Mouse (Mus musculus): ENCODE results near the gene Slc25a33.
A peak's percentile ranks its signal among the peaks of the same experiment; 100 is the strongest.

Gene Slc25a33

DNA sequence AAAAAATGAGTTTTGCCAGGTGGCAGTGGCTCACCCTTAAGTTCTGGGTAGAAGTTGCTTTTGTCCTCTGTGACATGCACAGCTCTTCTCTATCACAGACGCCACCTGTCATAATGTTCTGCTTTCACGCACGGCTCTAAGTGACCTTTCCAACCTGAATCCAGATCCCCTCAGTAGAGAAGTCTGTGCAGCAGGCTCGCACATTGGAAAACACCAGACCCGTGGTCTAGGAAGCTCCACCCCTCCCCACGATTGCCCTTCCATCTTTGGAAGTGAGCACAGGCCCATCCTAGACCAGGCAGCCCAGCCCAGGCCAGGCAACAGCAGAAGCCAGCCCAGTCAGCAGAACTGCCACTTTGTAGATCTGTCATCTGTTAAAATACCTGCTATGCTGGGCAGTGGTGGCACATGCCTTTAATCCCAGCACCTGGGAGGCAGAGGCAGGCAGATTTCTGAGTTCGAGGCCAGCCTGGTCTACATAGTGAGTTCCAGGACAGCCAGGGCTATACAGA lies 20.9 kb upstream of the Slc25a33 start:
- no peak for DNase-seq (ENCODE audit: low read depth, low spot score)

- no peak for DNase-seq (ENCODE audit: low read depth, low spot score)
These were observed 19.9 kb upstream of the Slc25a33 start for GRCm38 (mm10) chr4:149794010-149794338.

- no peak for DNase-seq (ENCODE audit: low read depth, low spot score)
These were observed 19.3 kb upstream of the Slc25a33 start for GRCm38 (mm10) chr4:149793156-149794009.

GRCm38 (mm10) chr4:149792159-149792800 lies 18.2 kb upstream of the Slc25a33 start:
- DNase-seq (ENCODE audit: low read depth, low spot score), result no peak

DNA sequence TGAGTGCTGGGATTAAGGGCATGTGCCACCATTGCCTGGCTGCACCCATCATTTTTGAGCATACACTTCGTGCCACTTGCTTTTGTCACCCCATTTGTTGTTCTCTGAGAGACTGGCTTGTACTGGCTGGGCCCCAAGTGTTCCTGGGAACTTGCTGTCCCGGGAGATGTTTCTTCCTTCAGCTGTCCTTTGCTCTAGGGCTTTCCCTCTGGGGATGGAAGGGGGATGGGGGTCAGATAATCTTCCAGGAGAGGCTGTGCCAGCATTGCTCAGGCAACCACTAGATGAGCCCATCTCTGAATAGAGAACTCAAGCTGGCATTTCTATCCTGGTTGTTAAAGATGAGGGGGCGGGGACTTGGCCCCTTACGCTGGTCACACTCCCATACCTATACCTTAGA lies 17.4 kb upstream of the Slc25a33 start:
- DNase-seq (ENCODE audit: low read depth, low spot score), result no peak

GRCm38 (mm10) chr4:149790969-149791368 lies 16.9 kb upstream of the Slc25a33 start:
- DNase-seq (ENCODE audit: low read depth, low spot score), result no peak

DNA sequence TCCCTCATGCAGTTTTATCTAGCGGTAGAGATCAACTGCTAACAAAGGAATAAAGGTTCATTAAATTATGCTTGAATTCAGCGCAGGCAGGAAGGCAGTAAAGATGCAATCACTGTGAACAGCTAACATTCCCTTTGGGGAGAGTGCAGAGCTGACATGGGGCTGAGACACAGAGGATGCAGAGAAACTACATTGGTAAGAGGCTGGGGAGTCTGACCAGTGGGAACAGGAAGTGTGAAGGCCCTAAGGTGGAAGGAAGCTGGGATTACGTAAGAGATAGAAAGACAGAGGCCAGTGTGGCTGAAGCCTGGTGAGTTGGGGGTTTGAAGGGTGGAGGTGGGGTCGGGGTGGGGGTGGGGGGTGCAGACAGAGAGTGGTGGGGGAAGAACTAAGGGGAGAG lies 16.5 kb upstream of the Slc25a33 start:
- DNase-seq (ENCODE audit: low read depth, low spot score), result no peak

DNA sequence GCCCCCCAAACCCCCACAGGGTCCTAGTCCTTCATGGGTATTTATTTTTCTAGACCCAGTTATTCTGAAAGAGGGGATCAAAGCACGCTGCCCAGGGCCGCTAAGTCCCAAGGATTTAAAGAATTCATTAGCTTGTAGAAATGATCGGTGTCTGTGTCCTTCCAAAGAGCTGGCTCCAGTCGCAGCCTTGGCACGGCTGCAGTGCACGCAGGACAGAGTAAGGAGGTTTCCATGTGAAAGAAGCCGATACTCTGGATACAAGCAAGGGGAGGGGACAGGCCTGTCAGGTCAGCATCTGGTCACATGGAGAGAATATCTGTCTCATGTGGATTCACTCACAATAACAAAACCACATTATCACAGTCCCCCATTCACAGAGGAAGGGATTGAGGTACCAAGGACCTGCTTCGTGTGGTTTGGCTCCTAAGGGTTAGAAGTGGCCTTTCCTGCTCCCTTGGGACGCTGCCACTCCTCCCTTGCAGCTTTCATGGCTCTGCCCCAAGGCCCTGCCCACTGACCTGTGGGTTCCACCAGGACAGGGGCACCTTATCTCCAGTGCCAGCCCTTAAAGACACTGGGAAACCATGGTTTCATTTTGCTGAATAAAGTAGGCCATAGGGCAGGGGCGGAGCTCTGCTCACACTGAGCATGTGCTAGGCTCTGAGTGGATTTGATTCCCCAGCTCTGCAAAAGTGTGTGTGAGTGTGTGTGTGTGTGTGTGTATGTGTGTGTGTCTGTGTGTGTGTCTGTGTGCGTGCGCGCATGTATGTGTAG lies 15.5 kb upstream of the Slc25a33 start:
- DNase-seq (ENCODE audit: low read depth, low spot score), result no peak

DNA sequence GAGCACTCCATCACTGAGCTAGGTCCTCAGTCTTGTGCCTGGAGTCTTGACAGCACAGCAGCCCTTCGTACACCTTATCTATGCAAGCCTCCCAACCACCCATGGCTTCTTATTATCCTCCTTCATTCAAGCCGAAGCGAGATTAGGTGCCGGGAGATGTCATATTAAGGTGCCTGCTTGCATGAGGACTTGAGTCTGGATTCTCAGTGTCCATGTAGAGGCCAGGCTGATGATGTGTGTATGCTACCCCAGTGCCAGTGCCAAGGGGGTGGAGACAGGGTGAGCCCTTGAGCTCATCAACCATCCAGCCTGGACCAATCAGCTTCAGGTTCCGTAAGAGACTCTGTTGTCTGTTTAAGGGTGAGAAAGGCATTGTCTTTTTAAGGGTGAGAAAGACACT lies 10.8 kb upstream of the Slc25a33 start:
- no peak for DNase-seq (ENCODE audit: low read depth, low spot score)

GRCm38 (mm10) chr4:149784371-149784770 lies 10.3 kb upstream of the Slc25a33 start:
- DNase-seq (ENCODE audit: low read depth, low spot score), result no peak

DNA sequence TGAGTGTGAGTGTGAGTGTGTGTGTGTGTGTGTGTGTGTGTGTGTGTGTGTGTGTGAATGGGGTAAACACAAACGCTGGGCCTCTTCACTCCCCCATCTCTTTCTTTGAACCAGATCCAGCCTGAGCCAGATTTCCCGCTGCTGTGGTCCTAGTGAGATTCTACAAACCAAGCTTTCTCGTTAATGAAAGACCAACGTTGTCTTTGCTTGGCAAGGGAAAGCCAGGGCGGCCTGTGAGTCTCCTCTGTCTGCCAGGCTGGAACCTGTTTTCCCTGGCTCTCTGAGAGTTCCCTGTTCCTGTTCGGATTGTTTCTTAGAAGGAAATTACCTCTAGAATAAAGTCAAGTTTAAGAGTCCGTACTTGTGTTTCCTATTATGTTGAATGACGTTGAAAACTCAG lies 8.9 kb upstream of the Slc25a33 start:
- no peak for DNase-seq (ENCODE audit: low read depth, low spot score)

GRCm38 (mm10) chr4:149780565-149781356 lies 6.7 kb upstream of the Slc25a33 start:
- DNase-seq (ENCODE audit: low read depth, low spot score), result peak; percentile 39

DNA sequence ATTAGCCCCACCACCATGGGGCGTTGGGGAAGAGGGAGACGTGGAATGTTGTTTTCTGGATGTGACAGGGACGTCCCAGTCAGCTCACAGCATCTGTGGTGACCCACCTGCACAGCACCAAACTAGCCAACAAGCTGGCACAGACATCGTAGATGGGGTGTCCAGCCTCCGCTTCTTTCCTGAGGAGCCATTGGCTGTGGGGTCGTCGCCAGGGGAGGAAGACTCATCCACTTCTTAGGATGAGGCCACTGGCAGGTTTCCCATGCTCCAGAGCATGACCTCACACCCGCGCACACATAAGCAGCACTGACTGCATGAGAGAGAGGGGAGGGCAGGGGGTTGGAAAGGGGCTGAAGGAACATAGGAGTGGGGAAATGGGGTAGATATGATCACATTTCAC lies 5.9 kb upstream of the Slc25a33 start:
- DNase-seq (ENCODE audit: low read depth, low spot score), result no peak

DNA sequence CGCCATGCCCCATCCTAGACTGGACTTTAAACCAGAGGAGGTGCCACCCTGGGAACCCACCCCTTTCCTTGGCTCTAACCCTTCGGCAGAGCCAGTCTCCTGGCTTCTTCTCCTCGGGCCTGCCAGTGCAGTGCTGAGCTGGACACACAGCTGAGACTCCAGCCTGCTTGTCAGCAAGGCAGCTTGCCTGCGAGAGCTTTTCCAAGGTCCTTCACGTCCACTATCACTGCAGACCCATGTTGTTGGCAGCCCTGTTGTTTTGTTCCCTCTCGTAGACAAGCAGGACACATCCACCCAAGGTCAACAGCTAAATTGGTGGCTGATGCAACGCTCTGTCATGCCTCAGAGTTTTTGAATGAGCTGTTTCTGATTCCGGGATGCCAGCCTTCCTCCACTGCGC lies 3.0 kb upstream of the Slc25a33 start:
- no peak for DNase-seq (ENCODE audit: low read depth, low spot score)

DNA sequence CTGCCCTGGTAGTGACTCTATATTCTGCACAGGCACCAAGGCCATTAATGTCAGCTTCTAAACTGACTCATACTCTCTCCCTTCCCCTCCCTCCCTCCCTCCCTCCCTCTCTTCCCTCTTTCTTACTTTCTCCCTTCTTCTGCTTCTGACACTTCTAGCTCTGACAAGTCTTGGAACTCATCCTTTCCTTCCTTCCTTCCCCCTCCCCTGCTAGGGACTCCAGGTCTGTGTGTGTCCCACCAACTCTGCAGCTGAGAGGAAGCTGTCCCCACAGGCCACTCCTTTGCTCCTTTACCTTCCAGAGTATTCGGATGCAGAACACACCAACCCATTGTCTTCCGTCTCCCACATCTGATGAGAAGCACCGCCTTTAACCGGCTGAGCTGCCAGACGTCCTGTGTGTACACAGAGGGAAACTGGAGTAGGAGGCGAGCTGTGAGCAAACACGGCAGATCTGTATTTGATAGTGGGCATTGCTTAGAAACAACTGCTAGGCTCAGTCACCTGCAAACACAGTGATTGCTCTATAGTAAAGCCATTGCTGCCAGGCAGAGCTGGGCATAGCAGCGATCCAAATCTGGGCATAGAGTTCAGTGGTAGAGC lies 1.8 kb upstream of the Slc25a33 start:
- no peak for DNase-seq (ENCODE audit: low read depth, low spot score)

DNA sequence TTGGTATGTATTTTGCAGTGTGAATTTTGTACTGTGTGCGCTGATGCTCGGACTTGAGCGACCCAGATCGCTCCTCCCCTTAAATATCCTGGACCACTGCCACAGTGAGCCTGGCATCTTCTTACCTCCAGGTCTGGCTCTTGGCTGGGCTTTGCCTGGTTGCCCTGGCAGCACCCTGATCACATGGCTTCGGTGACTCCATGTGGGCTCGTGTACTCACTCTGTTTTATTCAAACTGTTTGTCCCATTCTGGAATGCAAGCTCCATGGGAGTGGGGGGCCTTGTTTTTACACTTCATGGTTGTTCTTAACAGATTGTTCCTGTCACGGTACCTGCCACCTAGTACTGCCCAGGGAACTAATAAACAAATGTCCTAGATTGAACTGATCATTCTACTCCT lies 1.3 kb upstream of the Slc25a33 start:
- no peak for DNase-seq (ENCODE audit: low read depth, low spot score)

GRCm38 (mm10) chr4:149773408-149774093 lies 526 bp downstream of the Slc25a33 start:
- no peak for DNase-seq (ENCODE audit: low read depth, low spot score)

DNA sequence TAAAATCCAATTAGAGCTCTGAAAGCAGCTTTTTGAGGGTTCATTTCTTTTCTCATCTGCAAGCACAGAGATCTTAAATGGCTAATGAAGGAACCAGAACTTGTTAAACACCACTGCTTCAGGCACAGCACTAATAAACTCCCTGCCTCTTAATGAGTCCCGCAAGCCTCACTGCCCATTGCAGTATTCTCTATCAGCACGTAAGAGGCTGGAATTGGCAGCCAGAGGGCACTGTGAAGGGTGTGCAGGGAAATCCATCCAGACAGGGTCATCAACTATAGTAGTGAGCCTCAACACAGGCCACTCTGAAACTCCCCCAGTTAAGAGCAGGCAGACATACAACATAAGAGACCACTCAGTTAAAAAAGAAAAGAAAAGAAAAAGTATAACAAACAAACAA lies 1.7 kb downstream of the Slc25a33 start:
- DNase-seq (ENCODE audit: low read depth, low spot score), result no peak

GRCm38 (mm10) chr4:149765201-149765600 lies 8.9 kb downstream of the Slc25a33 start:
- DNase-seq (ENCODE audit: low read depth, low spot score), result no peak

DNA sequence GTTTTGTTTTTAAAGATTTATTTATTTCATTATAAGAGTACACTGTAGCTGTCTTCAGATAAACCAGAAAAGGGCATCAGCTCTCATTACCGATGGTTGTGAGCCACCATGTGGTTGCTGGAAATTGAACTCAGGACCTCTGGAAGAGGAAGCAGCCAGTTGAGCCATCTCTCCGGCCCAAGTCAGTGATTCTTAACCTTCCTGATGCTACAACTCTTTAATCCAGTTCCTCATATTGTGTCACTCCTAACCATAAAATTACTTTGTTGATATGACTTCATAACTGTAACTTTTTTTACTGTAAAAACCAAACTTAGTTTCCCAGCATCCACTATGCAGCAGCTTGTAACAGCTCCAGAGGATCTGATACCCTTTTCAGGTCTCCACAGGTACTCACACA lies 10.7 kb downstream of the Slc25a33 start:
- no peak for DNase-seq (ENCODE audit: low read depth, low spot score)

- no peak for DNase-seq (ENCODE audit: low read depth, low spot score)
These were observed 14.6 kb downstream of the Slc25a33 start for GRCm38 (mm10) chr4:149759517-149759916.
